Mouse (Mus musculus) kidney, postnatal 36 days (tissue): ENCODE measurements at regions not wholly inside any gene's neighbourhood (a gene's known extent, or its start where the extent isn't known, plus 50 kb on each side); places are given as distances from the start of the nearest gene placed in this dataset.
A peak's percentile ranks its signal among the peaks of the same experiment; 100 is the strongest.

Source experiments
- DNase-seq, 2 experiments: peaks; one replicate each; pipeline ENCODE4 v3.0.0; 2021 to 2022; ENCODE audit warnings: mixed read lengths in 2 of 2

DNA sequence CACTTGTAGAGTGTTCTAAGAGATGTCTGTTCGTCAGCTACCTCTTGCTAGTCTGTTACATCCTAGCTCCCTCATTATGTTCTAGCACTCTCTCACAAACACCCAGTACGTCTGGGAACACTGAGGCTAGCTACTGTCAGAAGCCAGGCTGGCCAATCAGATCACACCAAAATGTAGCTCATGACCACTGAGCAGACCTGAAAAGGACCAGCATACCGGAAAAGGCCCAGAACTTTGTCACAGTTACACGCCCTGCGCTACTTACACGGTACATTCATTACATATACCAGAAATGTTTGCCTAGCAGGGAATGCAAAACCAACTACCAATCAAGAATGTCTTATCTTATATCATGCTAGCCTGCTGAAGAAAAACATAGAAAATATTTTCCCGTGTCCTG lies 216.5 kb upstream of the Foxq1 start:
- no peak for DNase-seq

DNA sequence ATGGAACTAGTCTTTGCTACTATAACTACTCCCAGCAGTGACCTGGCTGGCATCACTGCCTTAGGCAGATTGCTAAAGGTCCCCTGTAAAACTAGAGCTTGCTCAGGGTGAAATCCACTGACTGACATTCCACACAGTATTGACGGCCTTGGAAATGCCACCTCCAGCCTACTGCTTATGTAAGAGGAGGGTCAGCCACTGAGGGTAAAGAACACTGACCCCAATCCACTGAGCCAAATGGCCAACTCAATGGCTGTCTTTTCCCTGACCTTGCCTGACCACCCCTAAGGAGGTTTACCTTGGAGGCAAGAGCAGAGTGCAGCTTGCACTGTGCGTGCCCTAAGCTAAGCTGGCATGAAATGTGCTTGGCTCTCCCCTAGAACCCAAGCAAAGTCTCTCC lies 216.0 kb upstream of the Foxq1 start:
- peak; percentile 45 to 73 for DNase-seq

DNA sequence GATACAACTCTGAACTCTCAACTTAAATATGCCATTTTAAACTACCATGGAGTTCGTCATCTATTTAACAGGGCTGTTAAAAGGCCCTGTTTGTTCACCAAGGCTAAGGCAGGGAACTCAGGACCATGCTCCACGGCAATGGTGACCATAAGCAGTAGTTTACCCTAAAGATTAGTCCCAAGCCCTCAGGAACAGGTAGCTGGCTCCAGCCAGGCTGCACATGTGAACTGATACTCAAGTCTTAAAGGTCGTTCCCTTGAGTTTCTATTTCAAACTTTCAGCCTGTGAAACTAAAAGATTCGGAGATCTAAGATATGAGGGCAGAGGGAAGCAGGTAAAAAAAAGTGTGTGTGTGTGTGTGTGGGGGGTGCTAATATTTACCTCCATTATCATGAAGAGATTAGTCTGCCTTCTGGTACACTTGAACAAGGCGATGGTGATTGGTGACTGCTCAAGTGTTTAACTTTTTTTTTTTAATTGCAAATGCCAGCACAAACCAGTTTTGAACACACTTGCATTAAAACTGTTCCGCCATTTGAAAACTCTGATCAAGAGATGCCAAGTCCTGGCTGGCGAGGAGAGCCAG lies 215.5 kb upstream of the Foxq1 start:
- DNase-seq = peak in 1 of 2 experiments; percentile 35

DNA sequence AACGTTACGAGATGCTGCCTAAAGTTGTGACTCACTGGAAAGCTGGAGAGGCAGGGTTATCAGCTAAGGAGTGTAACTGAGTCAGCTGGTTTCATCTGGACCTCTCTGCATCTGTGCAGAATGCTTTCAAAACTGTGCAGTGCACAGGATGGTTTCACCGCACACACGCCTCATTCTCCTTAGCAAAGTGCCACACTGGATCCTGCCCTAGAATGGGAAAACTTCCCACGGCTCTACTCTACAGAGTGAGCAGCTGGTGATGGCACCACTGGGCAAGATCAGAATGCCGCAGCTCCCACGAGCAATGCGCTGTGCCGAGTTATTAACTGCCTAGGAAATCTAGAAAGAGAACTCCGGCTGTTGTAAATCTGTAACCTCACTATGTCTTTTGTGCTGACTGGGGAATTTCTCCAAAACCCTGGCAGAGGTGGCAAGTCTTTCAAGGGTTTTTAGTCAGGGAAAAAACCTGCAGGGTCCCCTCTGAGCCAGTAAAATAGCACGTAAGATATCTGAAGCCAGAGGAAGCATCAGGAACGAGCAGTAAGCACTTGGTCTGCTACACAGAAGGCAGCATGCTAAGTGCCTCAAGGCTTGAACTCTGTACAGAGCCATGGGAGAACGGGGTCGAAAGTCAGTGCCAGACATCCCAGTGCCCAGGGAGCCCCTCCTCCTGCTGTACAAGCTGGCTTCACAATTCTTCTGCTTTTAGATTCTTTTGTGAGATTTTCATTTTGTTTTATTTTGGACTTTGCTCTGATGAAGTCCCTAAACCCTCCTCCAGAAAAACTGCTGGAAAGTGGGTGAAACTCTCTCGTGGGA lies 214.4 kb upstream of the Foxq1 start:
- peak; percentile 46 to 48 for DNase-seq

DNA sequence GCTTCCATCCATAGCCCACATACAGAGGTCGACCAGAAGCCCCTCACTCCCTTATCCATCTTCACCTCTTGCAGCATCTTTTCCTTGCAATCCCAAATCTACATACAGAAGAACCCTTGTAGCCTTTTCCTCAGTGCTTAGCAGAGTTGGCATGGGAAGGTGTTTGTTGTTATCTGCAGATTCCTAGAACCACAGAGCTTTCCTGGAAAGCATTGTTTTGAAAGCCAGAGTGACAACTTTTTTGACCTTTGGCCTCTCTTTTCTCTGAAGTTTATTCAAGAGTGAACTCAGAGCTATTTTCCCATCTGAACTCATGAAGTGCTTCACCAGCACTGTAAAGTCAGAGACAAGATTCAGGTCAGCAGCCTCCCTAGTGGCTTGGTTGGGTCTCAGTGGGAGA lies 209.7 kb upstream of the Foxq1 start:
- DNase-seq = no peak

DNA sequence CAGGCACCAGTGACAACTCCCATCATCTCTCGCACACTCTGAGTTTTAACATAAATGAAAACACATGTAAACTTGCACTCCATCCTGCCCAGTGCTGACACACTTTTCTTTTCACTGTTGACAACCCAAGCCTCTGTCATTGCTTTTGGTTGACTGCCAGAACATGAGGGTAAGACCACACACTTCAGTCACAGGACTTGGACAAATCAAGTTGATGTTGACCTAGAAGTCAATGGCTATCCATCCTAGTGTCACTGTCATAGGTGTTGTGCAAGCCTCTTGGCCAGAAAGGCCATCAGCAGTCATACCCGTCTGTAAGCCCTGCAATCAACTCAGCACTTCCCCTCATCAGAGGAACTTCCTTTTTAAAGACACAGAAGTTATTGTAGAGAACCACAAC lies 208.9 kb upstream of the Foxq1 start:
- DNase-seq = no peak

DNA sequence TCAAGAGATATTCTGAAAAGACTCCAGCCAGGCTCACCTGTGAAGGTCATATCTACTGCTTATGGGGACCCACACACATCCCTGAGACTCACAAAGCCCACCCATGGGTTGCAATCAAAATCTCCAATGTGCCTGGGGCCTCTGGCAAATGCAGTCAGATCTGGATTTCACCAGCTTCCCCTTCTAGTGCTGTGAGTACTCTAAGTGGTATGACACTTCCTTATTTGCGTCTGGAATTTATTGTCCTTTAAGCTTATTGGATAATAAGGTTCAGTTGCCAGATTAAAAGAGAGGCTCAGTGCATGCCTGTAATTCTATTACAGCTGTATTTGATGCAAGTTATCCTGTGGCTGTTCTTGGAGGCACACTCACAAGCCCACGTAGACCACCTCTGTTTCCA lies 206.3 kb upstream of the Foxq1 start:
- DNase-seq = no peak

DNA sequence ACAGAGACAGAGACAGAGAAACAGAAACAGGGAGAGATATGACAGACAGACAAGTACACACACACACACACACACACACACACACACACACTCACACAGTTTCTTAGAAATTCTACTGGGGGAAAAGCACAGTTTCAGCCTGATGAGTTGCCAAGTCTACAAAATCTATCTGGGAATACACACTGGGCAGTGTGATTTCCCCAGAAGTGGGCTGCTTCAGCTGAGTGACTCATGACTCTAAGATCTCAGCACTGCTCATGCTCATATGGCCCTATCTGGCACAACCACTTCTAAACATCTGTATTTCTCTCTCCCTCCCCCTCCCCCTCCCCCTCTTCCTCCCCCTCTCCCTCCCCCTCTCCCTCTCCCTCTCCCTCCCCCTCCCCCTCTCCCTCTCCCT lies 204.5 kb upstream of the Foxq1 start:
- no peak for DNase-seq

DNA sequence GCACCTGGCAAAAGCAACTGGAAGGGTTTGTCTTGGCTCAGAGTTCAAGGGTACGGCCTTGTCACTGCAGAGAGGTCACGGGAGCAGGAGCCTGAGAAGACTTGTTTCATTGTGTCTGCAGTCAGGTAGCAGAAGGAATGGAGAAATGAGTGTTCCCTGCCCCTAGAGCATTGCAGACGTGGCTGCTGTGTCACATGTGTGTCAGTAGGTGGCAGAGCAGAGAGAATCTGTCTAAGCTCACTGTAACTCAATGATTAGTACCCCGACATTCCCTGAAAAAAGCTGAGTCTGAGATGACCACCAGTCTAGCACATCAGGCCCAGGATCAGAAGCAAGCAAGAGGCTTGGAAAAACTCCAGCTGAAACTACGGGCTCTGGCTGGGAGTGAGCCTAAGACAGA lies 203.1 kb upstream of the Foxq1 start:
- DNase-seq = no peak

DNA sequence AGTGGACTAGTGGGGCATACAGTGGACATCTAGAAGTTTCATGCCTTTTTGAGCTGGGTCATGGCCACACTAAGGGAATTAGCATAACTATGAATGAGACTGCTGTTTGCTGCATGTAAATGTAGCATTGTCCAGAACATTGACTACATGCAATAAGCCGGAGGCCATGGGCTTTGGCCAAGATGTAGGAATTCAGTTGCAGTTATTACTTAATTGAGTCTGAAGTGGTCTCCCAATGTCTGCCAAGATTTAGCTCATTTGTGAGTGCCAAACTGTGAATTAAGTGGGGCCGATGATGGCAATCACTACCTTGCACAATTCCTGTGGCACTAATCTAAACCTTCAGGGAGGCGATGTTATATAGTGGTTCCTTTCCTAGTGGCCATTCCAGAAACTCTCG lies 196.6 kb upstream of the Foxq1 start:
- DNase-seq = peak in 1 of 2 experiments; percentile 31

DNA sequence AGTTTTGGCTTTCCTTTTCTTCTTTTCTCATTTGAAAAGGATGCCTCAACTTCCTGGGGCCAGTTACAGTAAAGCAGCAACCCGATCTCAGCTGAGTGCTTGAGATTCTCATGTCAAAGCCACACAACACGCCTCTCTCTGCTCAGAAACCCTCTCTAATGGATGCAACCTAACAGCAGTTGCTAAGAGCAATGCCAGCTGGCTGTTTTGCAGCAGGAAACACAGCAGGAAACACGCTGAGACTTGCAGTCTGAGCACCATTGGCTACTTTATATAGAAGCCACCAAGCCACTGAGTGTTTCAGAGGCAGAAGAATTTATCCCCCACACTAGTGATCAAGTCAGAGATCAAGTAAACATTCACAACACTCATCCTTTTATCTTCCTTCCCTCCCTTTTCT lies 193.5 kb upstream of the Foxq1 start:
- no peak for DNase-seq

DNA sequence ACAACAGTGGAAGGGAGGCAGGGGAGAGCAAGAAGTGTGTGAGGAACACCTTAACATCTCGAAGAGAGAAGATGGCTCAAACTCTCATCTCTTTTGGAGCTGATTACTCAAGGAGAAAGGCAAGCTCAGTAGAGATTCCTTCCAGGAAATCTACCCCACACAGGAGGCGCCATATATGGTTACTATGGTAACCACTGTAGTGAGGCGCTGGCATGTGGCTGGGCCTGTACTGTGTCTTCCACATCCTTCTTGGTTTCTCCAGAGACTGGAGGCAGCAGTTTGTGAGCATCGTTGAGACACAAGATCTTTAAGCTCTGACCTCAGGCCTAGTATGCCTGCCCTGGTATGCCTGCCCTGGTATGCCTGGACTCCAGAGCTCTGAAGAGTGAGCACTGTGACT lies 191.6 kb upstream of the Foxq1 start:
- DNase-seq = no peak

DNA sequence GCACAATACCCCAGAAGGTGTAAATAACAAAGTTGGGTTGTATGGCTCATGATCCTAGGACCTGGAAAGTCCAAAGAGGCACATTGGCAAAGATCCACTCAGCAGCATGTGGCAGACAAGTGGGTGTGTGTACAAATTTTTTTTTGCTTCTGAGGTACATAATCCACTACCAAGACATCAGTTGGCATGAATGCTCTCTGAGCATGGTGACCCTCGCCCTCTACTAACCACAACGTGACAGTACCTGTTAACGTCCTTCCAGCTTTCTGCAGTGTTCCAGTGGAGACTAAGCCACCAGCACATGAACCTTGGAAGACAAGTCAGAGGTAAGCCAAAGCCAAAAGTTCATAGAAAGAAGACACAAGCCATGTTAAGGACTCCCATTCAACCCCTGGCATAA lies 188.7 kb upstream of the Foxq1 start:
- peak; percentile 62 to 78 for DNase-seq

DNA sequence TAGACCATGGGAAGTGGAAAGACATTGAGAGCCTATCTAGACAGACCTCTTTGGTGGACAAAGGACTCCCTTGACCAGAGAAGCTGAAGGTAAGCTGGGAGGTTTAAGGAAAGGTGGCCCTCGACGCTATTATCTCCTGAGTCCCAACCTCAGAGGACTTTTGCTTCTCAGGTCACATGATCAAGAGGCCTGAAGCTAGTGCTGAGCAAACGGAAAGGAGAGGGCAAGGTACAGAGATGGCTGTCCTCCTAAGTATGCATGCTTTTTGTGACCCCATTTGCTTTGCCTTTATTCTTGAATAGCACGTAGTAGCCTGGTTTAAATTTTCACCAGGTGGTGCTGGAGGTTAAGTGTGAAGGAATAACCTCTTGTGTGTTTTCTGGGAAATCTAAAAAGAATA lies 186.8 kb upstream of the Foxq1 start:
- DNase-seq = peak; percentile 76 to 91

DNA sequence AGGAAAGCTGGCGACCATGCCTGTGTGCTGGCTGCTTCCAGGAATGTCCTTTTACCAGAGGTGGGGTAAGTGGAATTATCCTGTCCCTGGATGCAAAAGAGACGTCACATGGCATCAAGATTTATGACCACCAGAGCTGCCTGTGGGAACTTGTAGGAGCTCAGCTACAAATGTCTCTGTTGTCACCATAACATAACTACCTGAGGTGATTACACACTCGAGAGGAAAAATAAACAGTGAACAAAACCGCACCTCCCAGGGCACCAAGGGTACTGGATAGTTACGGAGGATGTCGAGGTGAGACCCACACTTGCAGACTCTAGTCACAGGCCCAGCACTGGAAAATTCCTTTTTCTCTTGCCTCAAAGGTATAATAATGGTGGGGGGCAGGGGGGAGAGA lies 185.1 kb upstream of the Foxq1 start:
- DNase-seq = no peak

DNA sequence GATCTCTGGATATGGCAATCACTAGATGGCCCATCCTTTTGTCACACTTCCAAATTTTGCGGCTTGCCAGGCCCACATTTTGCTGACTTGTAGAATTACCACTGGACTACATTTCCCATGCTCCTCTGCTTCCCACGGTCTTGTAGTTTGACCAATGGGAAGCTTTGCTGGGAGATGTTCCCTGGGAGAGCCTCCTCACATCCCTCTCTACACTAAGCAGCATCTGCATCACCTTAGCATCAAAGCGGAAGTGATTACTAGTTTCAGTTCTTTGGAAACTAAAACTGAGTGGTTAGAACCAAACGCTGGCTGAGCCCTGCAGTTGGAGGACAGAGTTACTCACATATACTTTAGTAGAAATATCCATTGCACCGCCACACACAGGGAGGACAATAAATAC lies 181.9 kb upstream of the Foxq1 start:
- no peak for DNase-seq

DNA sequence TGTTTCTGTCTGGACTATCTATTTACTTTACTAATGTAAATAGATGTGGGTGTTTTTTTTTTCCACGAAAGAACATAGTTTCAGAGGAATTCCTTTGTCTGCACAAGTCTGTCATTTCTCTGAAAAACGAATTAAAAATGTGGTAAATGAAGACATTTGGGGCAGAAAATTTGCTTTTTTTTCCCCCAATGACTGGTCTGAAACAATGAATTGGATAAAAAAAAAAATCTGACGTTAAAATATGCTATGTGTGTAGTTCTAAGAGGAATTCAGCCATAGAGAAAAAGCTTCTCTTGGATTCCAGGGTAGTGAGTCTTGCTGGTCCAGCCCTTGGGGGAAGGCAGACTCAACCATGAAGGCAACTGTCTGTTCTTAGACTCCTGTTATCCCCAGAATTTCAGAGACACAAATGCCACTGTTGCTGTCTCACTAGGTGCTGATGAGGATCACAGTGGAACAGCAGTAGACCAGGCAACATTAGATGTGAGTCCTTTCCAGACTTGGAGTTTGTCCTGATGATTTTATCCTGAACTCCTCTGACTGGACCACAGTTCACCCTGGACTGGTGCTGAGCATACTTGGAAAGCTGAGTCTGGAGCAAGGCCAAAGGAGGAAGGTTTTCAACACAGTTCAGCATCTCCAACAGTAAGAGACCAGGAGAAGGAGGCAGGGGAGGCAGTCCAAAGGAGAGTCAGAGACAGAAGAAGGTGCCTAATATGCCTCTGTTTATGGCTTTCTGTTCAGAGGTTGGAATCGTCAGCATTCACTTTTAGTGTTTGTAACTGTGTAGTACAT lies 162.3 kb upstream of the Foxq1 start:
- DNase-seq = no peak

DNA sequence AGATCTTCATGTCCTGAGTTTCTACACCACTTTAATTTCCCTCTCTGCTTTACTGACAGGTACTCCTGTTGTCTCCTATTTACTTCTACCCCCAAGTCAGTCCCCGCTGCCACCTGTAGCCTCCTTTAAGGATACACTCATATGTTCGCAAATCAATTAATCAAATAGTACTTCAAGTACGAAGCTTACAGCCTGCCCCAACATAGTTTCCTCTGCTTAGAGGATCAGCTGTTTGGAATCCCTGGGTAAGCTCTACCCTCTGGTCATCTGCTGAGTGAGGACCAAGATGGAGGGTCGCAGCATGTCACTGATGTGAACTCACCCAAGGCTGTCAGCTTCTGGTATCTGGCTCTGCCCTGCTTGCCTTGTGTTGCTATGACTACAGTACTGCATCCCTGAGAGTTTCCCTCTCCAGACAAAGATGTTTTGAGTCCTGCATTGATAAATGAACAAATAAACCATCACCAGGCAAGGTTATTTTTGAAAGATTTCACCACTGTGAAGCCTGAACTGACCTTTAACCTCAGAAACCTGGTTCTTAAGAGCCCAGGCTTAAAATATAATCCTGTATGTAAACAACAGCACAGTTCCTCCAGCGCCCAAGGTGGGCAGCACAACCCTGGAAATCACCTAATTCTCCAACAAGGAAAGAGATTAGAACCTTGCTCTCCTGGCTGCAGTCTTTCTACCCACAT lies 159.6 kb upstream of the Foxq1 start:
- DNase-seq = no peak

DNA sequence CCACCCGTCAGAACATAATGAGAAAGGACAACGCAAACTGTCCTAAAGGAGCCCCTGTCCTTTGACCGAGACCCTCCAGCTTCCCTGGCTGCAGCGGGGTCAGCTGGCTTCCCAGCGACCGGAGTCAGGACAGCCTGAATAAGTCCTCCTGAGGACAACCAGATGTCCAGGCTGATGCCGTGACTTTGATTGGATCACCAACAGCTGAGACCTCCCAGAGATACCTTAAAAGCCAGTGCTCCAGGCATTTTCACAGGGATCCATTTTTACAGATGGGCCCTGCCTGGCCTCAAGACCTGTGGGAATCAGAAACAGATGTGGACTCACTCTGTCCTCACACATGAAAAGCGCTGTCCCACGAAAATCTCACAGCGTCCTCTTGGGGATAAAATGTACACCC lies 158.7 kb upstream of the Foxq1 start:
- no peak for DNase-seq

DNA sequence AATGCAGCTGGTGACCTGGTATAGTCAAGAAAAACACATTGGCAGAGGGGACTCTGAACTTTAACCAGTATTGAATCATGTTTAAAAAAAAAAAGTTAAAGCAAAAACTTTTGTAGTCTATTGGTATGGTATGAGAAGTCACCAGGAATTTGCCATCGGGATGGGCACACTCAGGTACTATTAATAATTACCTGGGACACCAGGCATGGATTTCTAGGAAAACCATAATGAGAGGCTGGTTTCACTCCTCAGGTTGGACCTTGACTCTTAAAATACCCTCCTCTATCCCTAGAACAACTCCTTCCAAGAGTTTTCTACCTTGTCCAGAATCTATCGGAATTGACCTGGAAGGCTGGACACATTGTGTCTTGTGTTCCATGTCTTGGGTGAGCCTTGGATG lies 155.5 kb upstream of the Foxq1 start:
- peak; percentile 19 to 35 for DNase-seq

DNA sequence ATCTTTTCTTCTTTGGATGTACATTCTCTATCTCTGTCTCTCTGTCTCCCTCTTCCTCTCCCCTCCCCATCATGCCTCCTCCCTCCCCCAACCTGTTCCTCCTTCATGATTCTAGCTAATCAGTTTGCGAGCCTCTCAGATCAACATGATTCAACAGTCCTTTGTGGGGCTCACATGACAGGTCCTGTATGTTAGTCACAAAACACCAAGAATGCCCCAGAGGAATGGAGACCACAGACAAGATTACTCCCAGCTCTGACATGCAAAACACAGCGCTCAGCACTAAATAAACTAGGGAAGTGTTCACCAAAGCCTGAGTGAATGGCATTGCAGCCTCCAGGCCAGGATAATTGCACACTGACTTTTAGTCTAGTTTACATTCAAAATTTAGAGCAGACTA lies 150.6 kb upstream of the Foxq1 start:
- DNase-seq = no peak

DNA sequence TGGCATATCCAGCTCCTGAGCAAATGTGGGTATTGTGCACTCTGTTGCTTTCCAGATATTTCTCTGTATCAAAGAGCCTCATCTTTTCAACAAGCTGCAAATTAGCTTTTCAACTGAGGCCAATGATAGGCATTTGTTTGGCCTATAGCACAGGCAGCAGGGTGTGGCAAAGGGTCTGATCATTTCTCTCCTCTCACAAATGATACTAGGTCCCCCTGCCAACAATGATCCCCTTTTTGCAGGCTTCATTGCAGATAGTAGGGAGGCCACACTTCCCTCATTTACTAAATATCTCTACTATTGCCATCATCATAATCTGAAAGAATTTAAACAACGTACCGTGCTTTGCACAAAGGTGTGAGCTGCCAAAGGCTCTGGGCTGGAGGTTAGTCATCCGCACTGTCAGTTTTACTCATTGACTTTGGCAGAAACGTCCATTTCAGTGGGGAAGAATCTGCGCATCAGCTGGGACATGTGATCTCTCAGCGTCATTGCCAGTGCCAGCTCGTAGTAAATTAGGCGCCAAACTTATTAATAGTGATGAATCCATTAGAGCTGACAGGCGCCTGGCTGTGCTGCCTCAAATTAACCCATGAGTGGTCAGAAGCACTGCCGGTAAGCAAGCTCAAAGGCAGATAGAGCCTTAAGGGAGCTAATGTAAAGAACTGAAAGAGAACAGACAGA lies 147.4 kb upstream of the Foxq1 start:
- no peak for DNase-seq

DNA sequence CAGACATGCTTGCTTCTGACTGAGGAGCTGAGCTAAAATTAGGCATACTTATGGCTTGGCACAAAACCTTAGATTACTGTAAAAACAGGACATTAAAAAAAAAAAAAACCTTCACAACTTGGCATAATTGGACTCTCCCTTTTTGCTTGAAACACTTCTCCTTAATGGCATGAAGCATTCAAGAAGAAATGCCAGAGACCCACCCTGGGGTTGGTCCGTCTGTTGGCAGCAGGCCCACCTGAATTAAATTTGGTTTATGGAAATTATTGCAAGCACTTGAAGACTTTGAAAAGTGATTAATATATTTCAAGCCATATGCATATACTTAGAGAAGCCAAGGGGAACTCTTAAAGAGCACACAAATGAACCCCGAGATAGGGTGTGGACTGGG lies 146.8 kb upstream of the Foxq1 start:
- no peak for DNase-seq
